Mouse (Mus musculus): Measurements from ENCODE around the gene Tmbim1. TPM values are rescaled to one million over a fixed set of nuclear protein-coding genes. Genes with fewer than 3 reads are reported as not detected.

Gene Tmbim1
- polyA plus RNA-seq, 2 experiments = 41.7 to 48.0 TPM

DNA sequence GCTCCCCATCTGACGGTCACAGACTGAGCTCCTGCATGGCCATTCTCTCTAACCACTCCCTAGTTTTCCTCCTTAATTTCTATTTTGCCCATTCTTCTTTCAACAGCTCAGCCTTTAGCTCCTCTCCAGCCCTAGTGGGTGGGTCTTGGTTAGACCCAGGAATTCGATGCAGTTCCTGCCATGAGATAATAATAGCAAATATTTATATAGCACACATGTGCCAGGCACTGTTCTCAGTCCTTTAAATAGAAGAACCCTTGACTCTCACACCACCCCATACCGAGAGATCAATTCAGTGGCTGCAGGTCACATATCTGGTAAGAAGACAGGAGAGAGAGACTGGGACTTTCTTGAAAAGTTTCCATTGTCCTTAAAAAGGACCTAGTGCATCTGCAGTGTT lies 16.0 kb upstream of the Tmbim1 start:
- WGBS = 80% methylated on average over 3 of the region's 3 CpGs
- Histone ChIP-seq H3K27ac (replicated peaks; ENCODE audit: low read depth, low read length) (no peak overlapping the region), H3K27me3 (ENCODE audit: control insufficient read depth, insufficient read depth, low read length) (no peaks in the 10 kb centered on the region), H3K4me3 (replicated peaks; ENCODE audit: low read length) (no peak overlapping the region), H3K4me2 (replicated peaks; ENCODE audit: low read depth, low read length, severe bottlenecking) (no peak overlapping the region), H3K36me3 (ENCODE audit: control insufficient read depth, insufficient read depth, low read length) (no peaks in the 10 kb centered on the region), H3K4me1 (ENCODE audit: control insufficient read depth, insufficient read depth, low read length) (no peaks in the 10 kb centered on the region), H3K9ac (ENCODE audit: low read depth, low read length, severe bottlenecking) (no peak overlapping the region), H3K9me3 (ENCODE audit: control insufficient read depth, low read length) (no peaks in the 10 kb centered on the region)
- DNase-seq (ENCODE audit: low spot score) = no peak
- no peak for ATAC-seq (ENCODE audit: low FRiP score, low read depth)
- no peak for TF ChIP-seq POLR2A (IDR thresholded peaks at IDR 0.05; ENCODE audit: borderline replicate concordance, extremely low read depth, insufficient read depth, insufficient read length)

DNA sequence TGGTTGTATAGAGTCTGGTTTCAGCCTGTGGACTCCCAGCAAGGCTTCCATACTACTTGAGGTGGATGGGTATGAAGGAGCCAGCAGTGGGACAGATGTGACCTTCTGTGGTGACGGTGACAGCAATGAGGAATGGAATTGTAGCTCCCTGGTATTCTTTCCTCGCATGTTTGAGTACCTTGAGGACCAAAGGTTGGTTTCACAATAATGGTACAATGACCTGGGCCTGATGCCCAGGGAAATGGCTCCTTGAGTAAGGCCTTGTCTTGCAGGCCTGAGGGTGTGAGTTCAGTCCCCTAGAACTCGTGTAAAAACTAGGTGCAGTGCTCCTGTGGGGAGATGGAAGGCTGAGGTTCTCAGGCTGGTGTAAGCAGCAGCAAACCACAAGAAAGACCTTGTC lies 13.3 kb upstream of the Tmbim1 start:
- ATAC-seq (ENCODE audit: low FRiP score, low read depth) = no peak
- DNase-seq (ENCODE audit: low spot score) = no peak
- 91% methylated on average over 3 of the region's 3 CpGs for WGBS
- Histone ChIP-seq H3K4me3 (replicated peaks; ENCODE audit: low read length) (no peak overlapping the region), H3K9me3 (ENCODE audit: control insufficient read depth, low read length) (no peaks in the 10 kb centered on the region), H3K4me2 (replicated peaks; ENCODE audit: low read depth, low read length, severe bottlenecking) (no peak overlapping the region), H3K27me3 (ENCODE audit: control insufficient read depth, insufficient read depth, low read length) (no peaks in the 10 kb centered on the region), H3K4me1 (ENCODE audit: control insufficient read depth, insufficient read depth, low read length) (no peaks in the 10 kb centered on the region), H3K36me3 (ENCODE audit: control insufficient read depth, insufficient read depth, low read length) (no peaks in the 10 kb centered on the region), H3K9ac (ENCODE audit: low read depth, low read length, severe bottlenecking) (no peak overlapping the region), H3K27ac (replicated peaks; ENCODE audit: low read depth, low read length) (no peak overlapping the region)
- no peak for TF ChIP-seq POLR2A (IDR thresholded peaks at IDR 0.05; ENCODE audit: borderline replicate concordance, extremely low read depth, insufficient read depth, insufficient read length)

DNA sequence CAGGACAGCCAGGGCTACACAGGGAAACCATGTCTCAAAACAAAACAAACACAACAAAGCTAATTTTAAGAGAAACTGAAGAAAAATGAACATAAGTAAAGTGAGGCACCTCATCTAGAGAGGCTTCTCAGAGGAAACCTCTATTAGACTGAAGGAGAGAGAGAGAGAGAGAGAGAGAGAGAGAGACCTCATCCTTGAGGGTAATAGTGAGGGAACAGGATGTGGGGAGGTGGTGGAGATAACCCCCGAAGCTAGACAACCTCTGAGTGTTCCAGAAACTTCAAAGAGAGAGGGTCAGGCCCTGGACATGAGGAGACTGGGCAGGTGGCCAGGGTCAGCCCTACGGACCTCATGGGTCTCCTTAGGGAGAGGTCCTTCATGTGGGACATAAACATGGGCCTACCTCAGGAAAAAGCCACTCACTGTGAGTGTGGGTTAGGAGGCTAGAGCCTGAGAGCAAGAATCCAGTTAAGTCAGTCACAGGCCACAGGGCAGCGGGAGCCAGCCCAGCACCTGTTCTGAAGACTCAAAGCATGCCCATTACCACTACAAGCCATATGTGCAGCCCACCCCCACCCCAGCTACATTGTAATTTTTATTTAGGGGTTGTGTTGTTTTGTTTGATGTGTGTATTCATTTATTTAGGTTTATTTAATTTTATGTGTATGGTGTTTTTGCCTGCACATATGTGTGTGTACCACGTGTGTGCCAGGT lies 10.8 kb upstream of the Tmbim1 start:
- Histone ChIP-seq H3K4me1 (ENCODE audit: control insufficient read depth, insufficient read depth, low read length) (no peaks in the 10 kb centered on the region), H3K27ac (replicated peaks; ENCODE audit: low read depth, low read length) (no peak overlapping the region), H3K36me3 (ENCODE audit: control insufficient read depth, insufficient read depth, low read length) (no peaks in the 10 kb centered on the region), H3K27me3 (ENCODE audit: control insufficient read depth, insufficient read depth, low read length) (no peaks in the 10 kb centered on the region), H3K4me3 (replicated peaks; ENCODE audit: low read length) (no peak overlapping the region), H3K9me3 (ENCODE audit: control insufficient read depth, low read length) (no peaks in the 10 kb centered on the region), H3K9ac (ENCODE audit: low read depth, low read length, severe bottlenecking) (no peak overlapping the region), H3K4me2 (replicated peaks; ENCODE audit: low read depth, low read length, severe bottlenecking) (no peak overlapping the region)
- WGBS = 70% methylated on average over 4 of the region's 4 CpGs
- DNase-seq (ENCODE audit: low spot score) (no peak), ATAC-seq (ENCODE audit: low FRiP score, low read depth) (no peak)
- no peak for TF ChIP-seq POLR2A (IDR thresholded peaks at IDR 0.05; ENCODE audit: borderline replicate concordance, extremely low read depth, insufficient read depth, insufficient read length)

DNA sequence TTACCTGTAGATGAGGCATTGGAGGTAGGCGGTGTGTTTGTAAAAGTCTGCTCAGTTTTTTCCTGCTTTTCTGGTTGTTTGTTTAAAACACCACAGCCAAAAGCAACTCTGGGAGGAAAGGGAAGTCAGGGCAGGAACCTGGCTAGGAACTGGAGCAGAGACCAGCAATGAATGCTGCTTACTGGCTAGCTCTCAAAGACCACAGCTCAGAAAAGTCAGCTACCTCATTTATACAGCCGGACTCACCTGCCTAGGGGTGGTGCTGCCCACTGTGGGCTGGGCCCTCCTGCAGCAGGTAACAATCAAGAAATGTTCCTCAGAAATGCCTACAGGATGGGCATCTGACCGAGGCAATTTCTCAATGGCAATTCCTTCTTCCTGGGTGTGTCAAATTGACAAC lies 9.4 kb upstream of the Tmbim1 start:
- no peak overlapping the region for H3K9ac ChIP-seq (ENCODE audit: low read depth, low read length, severe bottlenecking)
- TF ChIP-seq POLR2A (IDR thresholded peaks at IDR 0.05; ENCODE audit: borderline replicate concordance, extremely low read depth, insufficient read depth, insufficient read length) = no peak
- no peaks in the 10 kb centered on the region for H3K4me1 ChIP-seq (ENCODE audit: control insufficient read depth, insufficient read depth, low read length)
- no peak overlapping the region for H3K27ac ChIP-seq (replicated peaks; ENCODE audit: low read depth, low read length)
- H3K4me3 ChIP-seq (replicated peaks; ENCODE audit: low read length) = no peak overlapping the region
- DNase-seq (ENCODE audit: low spot score) = no peak
- H3K4me2 ChIP-seq (replicated peaks; ENCODE audit: low read depth, low read length, severe bottlenecking) = no peak overlapping the region
- H3K27me3 ChIP-seq (ENCODE audit: control insufficient read depth, insufficient read depth, low read length) = no peaks in the 10 kb centered on the region
- 92% methylated on average over 3 of the region's 3 CpGs for WGBS
- H3K9me3 ChIP-seq (ENCODE audit: control insufficient read depth, low read length) = no peaks in the 10 kb centered on the region
- H3K36me3 ChIP-seq (ENCODE audit: control insufficient read depth, insufficient read depth, low read length) = no peaks in the 10 kb centered on the region
- ATAC-seq (ENCODE audit: low FRiP score, low read depth) = no peak

DNA sequence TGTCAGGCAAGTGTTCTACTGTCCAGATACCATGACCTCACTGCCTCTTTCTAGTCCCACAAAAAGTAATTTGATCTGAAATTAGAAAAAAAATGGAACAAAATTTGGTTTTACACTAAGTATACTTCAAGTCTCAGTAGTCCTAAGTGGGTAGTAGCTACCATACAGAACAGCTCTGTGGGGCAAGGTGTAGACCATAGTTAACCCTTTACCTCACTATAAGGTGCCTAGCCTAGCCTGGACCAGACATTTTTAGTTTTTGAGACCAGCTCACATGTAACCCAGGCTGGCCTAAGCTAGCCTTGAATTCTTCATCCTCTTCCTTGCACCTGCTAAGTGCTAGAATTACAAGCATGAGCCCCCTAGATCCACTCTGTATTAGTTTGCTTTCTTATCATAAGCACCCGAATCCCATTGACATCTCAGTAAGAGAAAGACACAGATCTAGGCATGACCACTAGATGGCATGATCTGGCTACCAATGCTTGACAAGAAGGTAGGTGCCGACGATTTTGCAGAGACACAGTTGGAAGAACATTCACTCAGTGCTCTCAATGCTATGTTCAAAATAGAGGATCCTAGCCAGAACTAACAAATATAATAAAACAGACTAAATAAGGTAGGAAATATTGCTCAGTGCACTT lies 7.7 kb upstream of the Tmbim1 start:
- Histone ChIP-seq H3K4me1 (ENCODE audit: control insufficient read depth, insufficient read depth, low read length) (no peaks in the 10 kb centered on the region), H3K9me3 (ENCODE audit: control insufficient read depth, low read length) (no peaks in the 10 kb centered on the region), H3K4me3 (replicated peaks; ENCODE audit: low read length) (no peak overlapping the region), H3K27ac (replicated peaks; ENCODE audit: low read depth, low read length) (no peak overlapping the region), H3K27me3 (ENCODE audit: control insufficient read depth, insufficient read depth, low read length) (no peaks in the 10 kb centered on the region), H3K4me2 (replicated peaks; ENCODE audit: low read depth, low read length, severe bottlenecking) (no peak overlapping the region), H3K36me3 (ENCODE audit: control insufficient read depth, insufficient read depth, low read length) (no peaks in the 10 kb centered on the region), H3K9ac (ENCODE audit: low read depth, low read length, severe bottlenecking) (no peak overlapping the region)
- DNase-seq (ENCODE audit: low spot score) (peak; percentile 94), ATAC-seq (ENCODE audit: low FRiP score, low read depth) (no peak)
- WGBS = 2% methylated on average over 3 of the region's 3 CpGs
- TF ChIP-seq POLR2A (IDR thresholded peaks at IDR 0.05; ENCODE audit: borderline replicate concordance, extremely low read depth, insufficient read depth, insufficient read length) = no peak
